Mouse (Mus musculus) kidney, embryonic 16.5 days (tissue): ENCODE data around the gene Grk1. TPM values are rescaled to one million over a fixed set of nuclear protein-coding genes. Genes with fewer than 3 reads are reported as not detected.

Experiments used
- ATAC-seq: fragments of 200-750 bp; cut with Nextera tagmentation; 2 replicates; pipeline ENCODE4 v1.8.0; 2017; ENCODE audit warnings: moderate TSS enrichment; ENCODE audit not compliant: low FRiP score, low TSS enrichment
- H3K27ac ChIP-seq: fragments of 300-500 bp; sonication (generic); 2 replicates; pipeline ENCODE4 v1.5.1; 2014; ENCODE audit warnings: low read length
- H3K27me3 ChIP-seq: fragments of 300-500 bp; sonication (generic); 2 replicates; pipeline ENCODE4 v1.6.1; 2014; ENCODE audit warnings: low read length, control low read depth, mixed read lengths; ENCODE audit not compliant: insufficient read depth
- H3K36me3 ChIP-seq: fragments of 300-500 bp; sonication (generic); 2 replicates; pipeline ENCODE4 v1.6.1; 2014; ENCODE audit warnings: low read length, control low read depth, mixed read lengths; ENCODE audit not compliant: insufficient read depth
- H3K4me1 ChIP-seq: fragments of 300-500 bp; sonication (generic); 2 replicates; pipeline ENCODE4 v1.6.1; 2014; ENCODE audit warnings: low read length, control low read depth, mixed read lengths; ENCODE audit not compliant: insufficient read depth
- H3K4me2 ChIP-seq: fragments of 300-500 bp; sonication (generic); replicated peaks from 2 replicates; pipeline ENCODE4 v1.6.1; 2014; ENCODE audit warnings: low read depth, low read length
- H3K4me3 ChIP-seq: fragments of 300-500 bp; sonication (generic); 2 replicates; pipeline ENCODE4 v1.5.1; 2014; ENCODE audit warnings: mild to moderate bottlenecking, low read length
- H3K9ac ChIP-seq: fragments of 300-500 bp; sonication (generic); replicated peaks from 2 replicates; pipeline ENCODE4 v1.6.1; 2014; ENCODE audit warnings: low read length
- H3K9me3 ChIP-seq: fragments of 300-500 bp; sonication (generic); 2 replicates; pipeline ENCODE4 v1.6.1; 2016; ENCODE audit warnings: low read length, control low read depth
- WGBS: fragments of 180-500 bp; shearing (Covaris S2); extraction: QIAGEN DNeasy Blood & Tissue Kit; methylation state at CpG from one replicate; pipeline ENCODE4 v1.1.7; 2014; 5-methylcytosine and 5-hydroxymethylcytosine counted together
- polyA plus RNA-seq: library from polyadenylated mRNA; unstranded; fragments of >200 nt; fragmentation: Nextera tagmentation; extraction: Ambion mirVana; gene quantifications from 2 replicates; pipeline ENCODE4 v1.2.1, GENCODE M21; 2015

Gene Grk1
- polyA plus RNA-seq, 1 experiment from 2014 or later = not detected

- Histone ChIP-seq H3K36me3 (no peaks in the 10 kb centered on the region), H3K27ac (no peak overlapping the region), H3K4me1 (no peaks in the 10 kb centered on the region; the same call in 1 of the 2 replicates), H3K4me3 (no peak overlapping the region), H3K9me3 (no peaks in the 10 kb centered on the region), H3K27me3 (no peaks in the 10 kb centered on the region), H3K9ac (no peak overlapping the region), H3K4me2 (no peak overlapping the region)
- no peak for ATAC-seq
- whole genome bisulfite sequencing = 81% methylated on average over 8 of the region's 8 CpGs
These were observed 17.2 kb upstream of the Grk1 start for GRCm38 (mm10) chr8:13387728-13388127.

GRCm38 (mm10) chr8:13388744-13389143, 16.1 kb upstream of the Grk1 start:
- Histone ChIP-seq H3K4me3 (no peak overlapping the region), H3K4me2 (no peak overlapping the region), H3K4me1 (no peaks in the 10 kb centered on the region; the same call in 1 of the 2 replicates), H3K9me3 (no peaks in the 10 kb centered on the region), H3K27me3 (no peaks in the 10 kb centered on the region), H3K9ac (no peak overlapping the region), H3K27ac (no peak overlapping the region), H3K36me3 (no peaks in the 10 kb centered on the region)
- ATAC-seq = 0 out of 2 replicates have a peak, but pooled peaks have one; percentile 39
- 66% methylated on average over 2 of the region's 2 CpGs for WGBS

- Histone ChIP-seq H3K4me1 (no peaks in the 10 kb centered on the region), H3K9me3 (no peaks in the 10 kb centered on the region), H3K4me2 (no peak overlapping the region), H3K27ac (no peak overlapping the region), H3K36me3 (no peaks in the 10 kb centered on the region), H3K27me3 (no peaks in the 10 kb centered on the region), H3K4me3 (no peak overlapping the region), H3K9ac (no peak overlapping the region)
- ATAC-seq = no peak
- WGBS = 87% methylated on average over 7 of the region's 7 CpGs
These were observed 11.0 kb upstream of the Grk1 start for GRCm38 (mm10) chr8:13393869-13394268.

GRCm38 (mm10) chr8:13396725-13397124, 8.2 kb upstream of the Grk1 start, which contains the start of gene Atp4b:
Gene Atp4b (minus strand): TSS chr8:13396825.
- Histone ChIP-seq H3K9ac (no peak within 1 kb of the TSS), H3K27me3 (no peaks in the 10 kb centered on the region), H3K4me3 (no peak within 1 kb of the TSS), H3K36me3 (no peaks in the 10 kb centered on the region), H3K27ac (no peak within 1 kb of the TSS), H3K4me2 (no peak within 1 kb of the TSS), H3K4me1 (no peaks in the 10 kb centered on the region), H3K9me3 (no peaks in the 10 kb centered on the region)
- no peak for ATAC-seq
- WGBS = 86% methylated on average over 5 of the region's 5 CpGs

- no peaks in the 10 kb centered on the region for H3K36me3 ChIP-seq
- no peaks in the 10 kb centered on the region for H3K4me1 ChIP-seq
- 60% methylated on average over 6 of the region's 6 CpGs for WGBS
- H3K4me3 ChIP-seq = no peak overlapping the region
- no peaks in the 10 kb centered on the region for H3K9me3 ChIP-seq
- no peak overlapping the region for H3K9ac ChIP-seq
- no peak for ATAC-seq
- H3K27ac ChIP-seq = no peak overlapping the region
- no peak overlapping the region for H3K4me2 ChIP-seq
- no peaks in the 10 kb centered on the region for H3K27me3 ChIP-seq
These were observed 1.4 kb upstream of the Grk1 start for GRCm38 (mm10) chr8:13403517-13403916.

GRCm38 (mm10) chr8:13406011-13406410, 1.1 kb downstream of the Grk1 start:
- no peak overlapping the region for H3K4me3 ChIP-seq
- H3K36me3 ChIP-seq = no peaks in the 10 kb centered on the region
- no peaks in the 10 kb centered on the region for H3K9me3 ChIP-seq
- no peak overlapping the region for H3K4me2 ChIP-seq
- no peak overlapping the region for H3K9ac ChIP-seq
- 85% methylated on average over 5 of the region's 5 CpGs for WGBS
- H3K27ac ChIP-seq = no peak overlapping the region
- H3K27me3 ChIP-seq = no peaks in the 10 kb centered on the region
- ATAC-seq = no peak
- H3K4me1 ChIP-seq = no peaks in the 10 kb centered on the region

GRCm38 (mm10) chr8:13411597-13411996, 6.7 kb downstream of the Grk1 start:
- no peak overlapping the region for H3K4me2 ChIP-seq
- WGBS = 22% methylated on average over 6 of the region's 6 CpGs
- no peaks in the 10 kb centered on the region for H3K4me1 ChIP-seq
- ATAC-seq = no peak
- no peak overlapping the region for H3K27ac ChIP-seq
- H3K36me3 ChIP-seq = no peaks in the 10 kb centered on the region
- no peaks in the 10 kb centered on the region for H3K27me3 ChIP-seq
- no peak overlapping the region for H3K4me3 ChIP-seq
- no peaks in the 10 kb centered on the region for H3K9me3 ChIP-seq
- no peak overlapping the region for H3K9ac ChIP-seq

GRCm38 (mm10) chr8:13412891-13413558, 8.1 kb downstream of the Grk1 start:
- Histone ChIP-seq H3K4me1 (no peaks in the 10 kb centered on the region), H3K4me3 (no peak overlapping the region), H3K27ac (no peak overlapping the region), H3K27me3 (no peaks in the 10 kb centered on the region), H3K9ac (no peak overlapping the region), H3K4me2 (no peak overlapping the region), H3K9me3 (no peaks in the 10 kb centered on the region), H3K36me3 (no peaks in the 10 kb centered on the region)
- WGBS = 62% methylated on average over 13 of the region's 13 CpGs
- ATAC-seq = 0 out of 2 replicates have a peak, but pooled peaks have one; percentile 14

GRCm38 (mm10) chr8:13413823-13414390, 9.0 kb downstream of the Grk1 start:
- Histone ChIP-seq H3K36me3 (no peaks in the 10 kb centered on the region), H3K27me3 (no peaks in the 10 kb centered on the region), H3K9me3 (no peaks in the 10 kb centered on the region), H3K4me1 (no peaks in the 10 kb centered on the region), H3K27ac (no peak overlapping the region), H3K9ac (no peak overlapping the region), H3K4me3 (no peak overlapping the region), H3K4me2 (no peak overlapping the region)
- 0 out of 2 replicates have a peak, but pooled peaks have one; percentile 28 for ATAC-seq
- 38% methylated on average over 12 of the region's 12 CpGs for WGBS

GRCm38 (mm10) chr8:13415879-13416278, 11.0 kb downstream of the Grk1 start:
- H3K4me1 ChIP-seq = no peaks in the 10 kb centered on the region
- ATAC-seq = no peak
- WGBS = 73% methylated on average over 10 of the region's 10 CpGs
- no peaks in the 10 kb centered on the region for H3K36me3 ChIP-seq
- H3K27me3 ChIP-seq = no peaks in the 10 kb centered on the region
- no peak overlapping the region for H3K27ac ChIP-seq
- H3K9me3 ChIP-seq = no peaks in the 10 kb centered on the region
- no peak overlapping the region for H3K4me3 ChIP-seq
- no peak overlapping the region for H3K9ac ChIP-seq
- H3K4me2 ChIP-seq = no peak overlapping the region
